Mouse (Mus musculus): ENCODE measurements around the gene Trp53i13. TPM values are rescaled to one million over a fixed set of nuclear protein-coding genes. Genes with fewer than 3 reads are reported as not detected.

Trp53i13 gene
- polyA plus RNA-seq, 1 experiment from 2014 or later, result 10.6 TPM

GRCm38 (mm10) chr11:77508068-77509021, 7.4 kb downstream of the Trp53i13 start:
- Histone ChIP-seq H3K4me3 (ENCODE audit: low read depth, low read length) (peak overlapping the region; percentile 21), H3K36me3 (ENCODE audit: control insufficient read depth, insufficient read depth, low read length) (peaks cover 43% of the 10 kb centered on the region), H3K4me1 (ENCODE audit: control insufficient read depth, insufficient read depth, low read length) (0 out of 2 replicates have a peak, but pooled peaks cover 4% of the 10 kb centered on the region), H3K9ac (replicated peaks; ENCODE audit: low read depth, low read length) (peak overlapping the region; percentile 50; the same call in 1 of the 2 replicates), H3K27me3 (ENCODE audit: control insufficient read depth, insufficient read depth, low read length) (no peaks in the 10 kb centered on the region), H3K9me3 (ENCODE audit: control insufficient read depth, low read length) (no peaks in the 10 kb centered on the region), H3K4me2 (ENCODE audit: low read depth, low read length) (peak overlapping the region; percentile 55), H3K27ac (ENCODE audit: low read depth, low read length) (no peak overlapping the region)
- WGBS, result 20% methylated on average over 49 of the region's 49 CpGs
- ATAC-seq (ENCODE audit: low read depth), result peak; percentile 50; the same call in 1 of the 2 replicates

DNA sequence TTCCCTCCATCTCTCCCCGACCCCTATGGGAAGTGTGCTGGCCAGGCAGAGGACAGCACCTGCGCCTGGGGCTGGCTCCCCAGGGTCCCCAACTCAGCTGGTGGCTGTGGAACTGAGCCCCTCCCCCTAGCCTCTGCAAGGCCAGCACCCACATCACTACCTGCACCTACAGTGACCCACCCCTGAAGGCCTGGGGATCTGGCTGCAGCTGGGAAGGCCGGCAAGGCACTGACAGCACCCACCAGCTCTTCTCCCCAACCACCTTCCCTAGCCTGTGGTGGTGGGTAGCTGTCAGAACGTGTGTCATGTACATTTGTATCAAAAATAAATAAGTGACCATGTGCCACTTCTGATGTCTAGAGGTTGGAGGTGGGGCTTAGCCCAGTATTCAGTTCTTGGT, 8.4 kb downstream of the Trp53i13 start:
- peak; percentile 31; the same call in 1 of the 2 replicates for ATAC-seq (ENCODE audit: low read depth)
- Histone ChIP-seq H3K4me1 (ENCODE audit: control insufficient read depth, insufficient read depth, low read length) (0 out of 2 replicates have a peak, but pooled peaks cover 4% of the 10 kb centered on the region), H3K9me3 (ENCODE audit: control insufficient read depth, low read length) (no peaks in the 10 kb centered on the region), H3K9ac (replicated peaks; ENCODE audit: low read depth, low read length) (no peak overlapping the region), H3K27me3 (ENCODE audit: control insufficient read depth, insufficient read depth, low read length) (no peaks in the 10 kb centered on the region), H3K27ac (ENCODE audit: low read depth, low read length) (no peak overlapping the region), H3K4me2 (ENCODE audit: low read depth, low read length) (no peak overlapping the region), H3K36me3 (ENCODE audit: control insufficient read depth, insufficient read depth, low read length) (peaks cover 52% of the 10 kb centered on the region), H3K4me3 (ENCODE audit: low read depth, low read length) (no peak overlapping the region)
- WGBS, result 77% methylated on average over 4 of the region's 4 CpGs

GRCm38 (mm10) chr11:77506941-77507340, 8.8 kb downstream of the Trp53i13 start:
- Histone ChIP-seq H3K27ac (ENCODE audit: low read depth, low read length) (no peak overlapping the region), H3K4me1 (ENCODE audit: control insufficient read depth, insufficient read depth, low read length) (0 out of 2 replicates have a peak, but pooled peaks cover 4% of the 10 kb centered on the region), H3K36me3 (ENCODE audit: control insufficient read depth, insufficient read depth, low read length) (peaks cover 52% of the 10 kb centered on the region), H3K27me3 (ENCODE audit: control insufficient read depth, insufficient read depth, low read length) (no peaks in the 10 kb centered on the region), H3K4me2 (ENCODE audit: low read depth, low read length) (no peak overlapping the region), H3K4me3 (ENCODE audit: low read depth, low read length) (no peak overlapping the region), H3K9me3 (ENCODE audit: control insufficient read depth, low read length) (no peaks in the 10 kb centered on the region), H3K9ac (replicated peaks; ENCODE audit: low read depth, low read length) (no peak overlapping the region)
- 92% methylated on average over 6 of the region's 6 CpGs for WGBS
- no peak for ATAC-seq (ENCODE audit: low read depth)

DNA sequence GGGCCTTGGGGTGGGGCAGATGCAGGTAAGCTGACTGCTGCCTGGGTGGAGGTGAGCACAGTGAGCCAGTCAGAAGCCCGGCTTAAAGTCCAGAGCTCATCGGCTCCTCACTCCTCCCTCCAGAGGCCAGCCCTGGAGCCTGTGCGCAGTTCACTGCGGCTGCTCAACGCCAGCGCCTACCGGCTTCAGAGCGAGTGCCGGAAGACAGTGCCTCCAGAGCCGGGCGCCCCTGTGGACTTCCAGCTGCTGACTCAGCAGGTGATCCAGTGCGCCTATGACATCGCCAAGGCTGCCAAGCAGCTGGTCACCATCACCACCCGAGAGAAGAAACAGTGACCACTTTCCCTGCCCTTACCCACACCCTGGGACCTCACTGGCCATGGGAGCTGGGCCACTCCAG, 9.5 kb downstream of the Trp53i13 start:
- Histone ChIP-seq H3K27ac (ENCODE audit: low read depth, low read length) (no peak overlapping the region), H3K27me3 (ENCODE audit: control insufficient read depth, insufficient read depth, low read length) (no peaks in the 10 kb centered on the region), H3K4me1 (ENCODE audit: control insufficient read depth, insufficient read depth, low read length) (0 out of 2 replicates have a peak, but pooled peaks cover 4% of the 10 kb centered on the region), H3K4me2 (ENCODE audit: low read depth, low read length) (no peak overlapping the region), H3K9me3 (ENCODE audit: control insufficient read depth, low read length) (no peaks in the 10 kb centered on the region), H3K36me3 (ENCODE audit: control insufficient read depth, insufficient read depth, low read length) (peaks cover 52% of the 10 kb centered on the region), H3K9ac (replicated peaks; ENCODE audit: low read depth, low read length) (no peak overlapping the region), H3K4me3 (ENCODE audit: low read depth, low read length) (no peak overlapping the region)
- no peak for ATAC-seq (ENCODE audit: low read depth)
- WGBS, result 88% methylated on average over 14 of the region's 14 CpGs

- Histone ChIP-seq H3K36me3 (ENCODE audit: control insufficient read depth, insufficient read depth, low read length) (peaks cover 53% of the 10 kb centered on the region), H3K9me3 (ENCODE audit: control insufficient read depth, low read length) (no peaks in the 10 kb centered on the region), H3K4me2 (ENCODE audit: low read depth, low read length) (no peak overlapping the region), H3K9ac (replicated peaks; ENCODE audit: low read depth, low read length) (no peak overlapping the region), H3K4me1 (ENCODE audit: control insufficient read depth, insufficient read depth, low read length) (peaks cover 8% of the 10 kb centered on the region; the same call in 1 of the 2 replicates), H3K27ac (ENCODE audit: low read depth, low read length) (no peak overlapping the region), H3K4me3 (ENCODE audit: low read depth, low read length) (no peak overlapping the region), H3K27me3 (ENCODE audit: control insufficient read depth, insufficient read depth, low read length) (no peaks in the 10 kb centered on the region)
- 91% methylated on average over 22 of the region's 22 CpGs for WGBS
- no peak for ATAC-seq (ENCODE audit: low read depth)
Observed at GRCm38 (mm10) chr11:77505291-77505980, 10.3 kb downstream of the Trp53i13 start.

GRCm38 (mm10) chr11:77504377-77504776, 11.4 kb downstream of the Trp53i13 start:
- Histone ChIP-seq H3K27ac (ENCODE audit: low read depth, low read length) (no peak overlapping the region), H3K36me3 (ENCODE audit: control insufficient read depth, insufficient read depth, low read length) (peaks cover 63% of the 10 kb centered on the region), H3K27me3 (ENCODE audit: control insufficient read depth, insufficient read depth, low read length) (no peaks in the 10 kb centered on the region), H3K9ac (replicated peaks; ENCODE audit: low read depth, low read length) (no peak overlapping the region), H3K4me1 (ENCODE audit: control insufficient read depth, insufficient read depth, low read length) (peaks cover 8% of the 10 kb centered on the region; the same call in 1 of the 2 replicates), H3K4me2 (ENCODE audit: low read depth, low read length) (no peak overlapping the region), H3K9me3 (ENCODE audit: control insufficient read depth, low read length) (no peaks in the 10 kb centered on the region), H3K4me3 (ENCODE audit: low read depth, low read length) (no peak overlapping the region)
- no peak for ATAC-seq (ENCODE audit: low read depth)
- 95% methylated on average over 19 of the region's 19 CpGs for WGBS

DNA sequence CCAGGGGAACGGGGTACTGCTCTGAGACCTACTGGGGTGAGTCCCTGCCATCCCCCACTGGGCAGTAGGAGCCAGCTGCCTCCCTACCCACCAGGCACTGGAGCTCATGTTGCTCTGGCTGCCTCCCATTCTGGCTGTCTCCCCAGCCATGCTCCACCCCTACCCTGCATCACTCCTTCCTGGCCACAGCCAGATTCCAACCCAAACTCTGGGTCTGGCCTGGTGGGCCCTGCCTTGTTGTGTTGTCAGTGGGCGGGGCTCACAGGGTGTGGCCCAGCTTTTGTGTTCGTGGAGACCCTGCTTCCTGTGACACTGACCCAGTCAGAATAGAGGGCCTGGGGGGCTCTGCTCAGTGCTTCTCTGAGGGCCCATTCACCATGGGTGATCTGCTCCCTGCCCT, 12.3 kb downstream of the Trp53i13 start:
- H3K27me3 ChIP-seq (ENCODE audit: control insufficient read depth, insufficient read depth, low read length), result no peaks in the 10 kb centered on the region
- H3K9me3 ChIP-seq (ENCODE audit: control insufficient read depth, low read length), result no peaks in the 10 kb centered on the region
- H3K4me3 ChIP-seq (ENCODE audit: low read depth, low read length), result no peak overlapping the region
- no peak overlapping the region for H3K27ac ChIP-seq (ENCODE audit: low read depth, low read length)
- no peak overlapping the region for H3K4me2 ChIP-seq (ENCODE audit: low read depth, low read length)
- WGBS, result 53% methylated on average over 3 of the region's 3 CpGs
- H3K36me3 ChIP-seq (ENCODE audit: control insufficient read depth, insufficient read depth, low read length), result peaks cover 64% of the 10 kb centered on the region
- H3K4me1 ChIP-seq (ENCODE audit: control insufficient read depth, insufficient read depth, low read length), result peaks cover 8% of the 10 kb centered on the region; the same call in 1 of the 2 replicates
- H3K9ac ChIP-seq (replicated peaks; ENCODE audit: low read depth, low read length), result no peak overlapping the region
- no peak for ATAC-seq (ENCODE audit: low read depth)

- WGBS, result 92% methylated on average over 6 of the region's 6 CpGs
- Histone ChIP-seq H3K36me3 (ENCODE audit: control insufficient read depth, insufficient read depth, low read length) (peaks cover 61% of the 10 kb centered on the region), H3K9me3 (ENCODE audit: control insufficient read depth, low read length) (no peaks in the 10 kb centered on the region), H3K27me3 (ENCODE audit: control insufficient read depth, insufficient read depth, low read length) (no peaks in the 10 kb centered on the region), H3K27ac (ENCODE audit: low read depth, low read length) (no peak overlapping the region), H3K4me3 (ENCODE audit: low read depth, low read length) (no peak overlapping the region), H3K4me2 (ENCODE audit: low read depth, low read length) (no peak overlapping the region), H3K4me1 (ENCODE audit: control insufficient read depth, insufficient read depth, low read length) (peaks cover 11% of the 10 kb centered on the region; the same call in 1 of the 2 replicates), H3K9ac (replicated peaks; ENCODE audit: low read depth, low read length) (no peak overlapping the region)
- no peak for ATAC-seq (ENCODE audit: low read depth)
Observed at GRCm38 (mm10) chr11:77502481-77502880, 13.3 kb downstream of the Trp53i13 start.

Measured in neural tube, embryonic 14.5 days (tissue).